Mouse (Mus musculus) B cell, adult 2 months (primary cell): ENCODE measurements around the gene Bcl11a.

Experiments
- DNase-seq, 2 experiments: peaks; one replicate each; pipeline ENCODE4 v3.0.0; 2022

The Bcl11a gene

DNA sequence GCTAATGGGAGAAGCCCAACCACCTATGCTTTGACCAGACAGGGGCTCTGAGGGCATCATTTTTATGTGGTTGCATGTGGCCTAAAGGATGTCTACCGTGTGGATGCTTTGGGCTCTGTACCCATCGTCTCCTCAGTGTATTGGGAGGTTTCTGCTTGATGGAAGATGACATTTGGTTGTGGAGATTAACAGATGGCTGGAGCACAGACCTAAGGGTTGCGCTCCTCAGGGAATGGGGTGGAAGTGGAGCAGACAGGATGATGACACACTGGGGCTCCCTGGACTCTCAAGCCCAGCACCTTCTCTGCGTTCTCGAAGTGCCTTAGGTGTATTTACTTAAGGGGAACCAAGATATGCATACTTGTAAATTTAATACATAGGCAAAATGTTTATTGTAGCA, 56.1 kb downstream of the Bcl11a start:
- DNase-seq: no peak

DNA sequence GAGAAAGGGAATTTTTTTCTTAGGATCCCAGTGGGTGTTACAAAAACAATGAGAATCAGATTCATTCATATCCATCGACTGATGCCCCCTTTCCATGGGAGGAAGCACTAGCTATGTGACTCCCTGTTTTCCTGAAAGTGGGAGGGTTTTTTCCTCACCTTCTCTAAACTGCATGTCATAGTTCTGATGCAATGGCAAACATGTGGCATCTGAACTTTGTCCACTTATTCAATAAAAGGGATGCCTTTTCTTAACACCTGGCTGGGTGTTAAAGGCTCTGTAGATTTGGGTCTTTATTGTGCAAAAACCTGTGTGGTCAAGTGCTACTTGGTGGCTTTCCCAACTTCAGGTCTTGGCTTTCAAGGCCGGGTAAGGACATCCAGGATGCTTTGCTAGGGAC, 57.4 kb downstream of the Bcl11a start:
- no peak for DNase-seq

DNA sequence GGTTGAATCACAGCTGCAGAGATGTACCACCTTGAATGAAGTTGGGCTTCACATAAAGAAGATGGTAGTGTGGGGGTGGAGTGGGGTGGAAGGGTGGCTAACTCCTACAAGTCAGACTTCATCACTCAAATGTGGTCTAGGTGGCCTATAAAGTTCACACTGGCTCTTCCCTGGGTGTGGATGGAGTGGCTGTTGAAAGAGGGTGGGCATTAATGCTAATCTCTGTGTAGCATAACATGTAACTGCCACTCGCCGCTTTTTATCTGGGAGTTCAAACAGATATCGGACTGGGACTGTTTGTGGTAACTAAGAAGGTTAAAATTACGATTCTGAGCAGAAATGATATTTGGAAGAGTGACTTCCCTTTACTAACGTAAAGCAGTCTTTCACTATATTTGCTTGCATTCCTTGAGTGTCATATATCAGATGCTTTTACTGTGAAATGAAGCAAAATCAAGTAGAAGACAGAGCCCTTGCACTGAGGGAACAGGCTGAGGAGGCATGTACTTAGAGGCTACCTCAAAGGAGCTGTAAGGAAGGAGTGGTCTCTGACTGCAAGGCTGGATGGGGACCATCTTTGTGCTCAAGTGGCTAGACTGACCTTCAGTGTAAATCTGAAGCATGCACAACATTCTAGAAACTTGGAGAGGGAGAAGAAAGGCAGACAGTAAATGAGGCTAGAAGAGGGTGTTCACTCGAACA, 58.4 kb downstream of the Bcl11a start:
- no peak for DNase-seq

DNA sequence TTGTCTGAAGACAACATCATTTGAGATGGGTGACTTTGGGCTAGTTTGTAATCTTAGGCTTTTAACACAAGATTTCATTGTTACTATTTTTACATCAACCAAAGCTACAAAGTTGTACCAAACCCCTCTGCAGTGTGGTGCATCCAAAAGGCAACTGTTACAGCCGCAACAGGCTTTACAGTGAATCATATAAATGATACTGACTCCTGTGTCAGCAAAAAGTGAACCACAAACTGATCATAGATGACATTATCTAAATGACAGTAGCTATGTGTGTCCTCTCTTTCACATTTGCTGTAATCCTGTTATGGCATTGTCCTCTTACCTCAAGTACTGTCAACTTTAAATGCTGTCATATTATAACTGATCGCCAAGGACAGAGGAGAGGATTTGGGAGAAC, 60.0 kb downstream of the Bcl11a start:
- no peak for DNase-seq

DNA sequence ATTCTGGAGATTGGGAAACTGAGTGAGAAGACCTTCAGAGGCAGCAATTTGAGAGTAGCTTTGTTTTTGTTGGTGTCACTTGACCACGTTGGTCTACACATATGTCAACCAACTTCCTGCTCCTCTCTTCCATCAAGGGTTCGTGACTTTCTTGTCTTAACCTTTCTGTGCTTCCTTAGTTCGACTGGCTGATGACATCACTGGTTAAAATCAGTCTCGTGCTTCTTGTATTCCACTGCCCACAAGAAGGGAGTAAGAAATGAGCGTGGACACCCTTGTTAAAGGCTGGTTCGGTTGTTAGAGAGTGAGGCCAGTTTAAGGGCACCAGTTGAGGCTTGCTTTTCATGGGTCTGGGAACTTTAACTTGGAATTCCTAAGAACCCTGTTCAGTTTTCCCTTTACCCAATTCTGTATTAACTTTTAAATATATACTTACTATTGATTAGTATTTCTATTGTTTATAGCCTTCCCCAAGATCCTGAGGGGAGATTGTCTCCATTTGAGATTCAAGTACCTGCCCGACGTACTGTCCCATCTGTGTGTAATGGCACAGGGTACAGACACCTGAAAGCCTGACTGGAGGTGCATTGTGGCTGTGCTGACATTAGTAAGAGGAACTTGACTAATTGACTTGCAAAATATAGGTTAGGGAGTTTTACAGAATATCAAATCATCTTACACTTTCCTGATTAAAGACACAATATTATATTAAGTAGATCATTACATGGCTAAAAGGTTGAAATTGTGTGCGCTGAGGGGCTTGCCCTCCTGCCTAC, 60.9 kb downstream of the Bcl11a start:
- DNase-seq: peak; percentile 41 to 46

DNA sequence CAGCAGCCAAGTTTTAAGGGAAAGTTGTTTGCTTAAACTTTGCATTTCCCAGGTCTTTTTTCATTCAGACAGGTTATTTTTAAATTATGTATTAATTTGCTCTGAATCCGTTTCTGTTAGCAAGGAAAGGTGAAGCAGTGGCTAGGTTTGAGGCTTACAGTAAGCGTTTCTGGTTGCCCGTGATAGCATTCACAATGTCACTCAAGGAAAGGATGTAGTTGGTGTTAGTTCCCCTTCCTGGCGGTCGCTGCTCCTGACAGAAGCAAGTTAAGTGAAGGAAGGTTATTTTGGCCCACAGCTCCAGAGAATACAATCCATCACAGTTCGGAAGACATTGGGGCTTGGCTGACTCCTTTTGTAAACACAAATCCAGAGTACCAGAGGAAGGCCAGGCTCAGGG, 61.6 kb downstream of the Bcl11a start:
- peak; percentile 47 to 55 for DNase-seq

DNA sequence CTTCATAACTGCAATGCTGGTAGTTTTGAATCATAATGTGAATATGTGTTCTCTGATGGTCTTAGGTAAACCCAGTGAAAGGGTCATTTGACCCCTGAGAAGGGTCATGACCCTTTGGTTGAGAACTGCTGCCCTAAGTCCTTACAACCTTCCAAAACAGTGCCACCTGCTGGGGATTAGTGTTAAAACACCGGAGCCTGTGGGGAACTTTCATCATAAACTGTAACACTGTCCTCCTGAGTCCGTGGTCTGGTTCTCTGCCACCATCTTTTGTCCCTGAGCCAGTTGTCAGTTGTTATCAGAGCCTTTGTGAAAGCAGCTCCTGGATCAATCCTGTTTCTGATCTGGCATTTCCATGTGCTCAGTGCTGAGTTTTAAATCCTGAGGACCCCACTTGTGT, 62.1 kb downstream of the Bcl11a start:
- DNase-seq: peak; percentile 46 to 51

DNA sequence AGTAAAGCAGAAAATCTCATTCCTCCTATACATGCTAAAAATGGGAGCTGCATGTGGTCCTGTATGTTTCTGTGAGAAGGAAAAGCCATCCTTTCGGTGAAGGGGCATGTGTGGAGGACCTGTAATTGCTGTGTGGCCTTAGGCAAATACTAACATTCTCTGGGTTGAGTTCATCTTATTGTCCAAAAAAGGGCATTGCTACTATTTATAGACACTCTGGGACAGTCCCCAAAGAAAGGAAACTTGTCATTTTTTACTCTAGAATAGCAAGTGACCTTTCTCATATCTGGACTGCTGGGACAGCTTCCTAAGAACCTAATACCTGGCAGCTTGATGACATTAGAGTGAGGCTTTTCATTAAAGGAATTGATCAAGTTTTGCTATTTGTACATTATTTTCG, 63.1 kb downstream of the Bcl11a start:
- no peak for DNase-seq

DNA sequence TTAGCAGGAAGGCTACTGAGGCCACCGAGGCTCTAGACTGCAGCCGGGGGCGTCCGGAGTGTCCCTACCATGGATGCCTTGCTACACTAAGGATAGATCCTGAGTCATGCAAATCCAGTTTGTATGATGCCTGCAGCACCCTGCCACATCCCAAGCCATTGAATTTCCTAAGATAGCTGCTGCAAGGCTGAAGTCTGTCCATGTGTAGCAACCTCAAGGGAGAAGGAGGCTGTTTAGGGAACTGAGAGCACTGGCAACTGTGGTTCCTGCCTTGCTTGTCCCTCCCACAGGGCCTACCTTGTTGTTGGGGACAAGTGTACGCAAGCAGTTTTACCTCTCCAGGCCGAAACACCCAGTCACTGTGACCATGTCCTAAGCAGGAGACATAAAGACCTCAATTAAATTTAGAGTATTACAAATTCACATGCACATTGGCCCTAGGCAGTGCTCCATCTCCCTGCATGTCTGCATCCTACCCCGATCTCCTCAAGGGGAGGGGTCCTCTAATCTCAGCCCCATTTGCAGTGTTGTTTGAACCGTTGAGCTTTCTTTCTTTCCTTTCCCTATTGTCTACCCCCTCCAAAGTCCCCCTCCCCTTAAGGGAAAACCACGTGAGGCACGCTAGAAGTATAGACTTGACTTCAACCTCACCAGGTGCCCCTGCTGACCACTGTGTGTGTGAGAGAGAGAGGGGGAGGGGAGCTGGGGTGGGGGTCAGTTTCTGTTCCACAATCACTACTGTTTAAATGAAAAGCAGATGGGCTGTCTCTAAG, 63.8 kb downstream of the Bcl11a start:
- peak; percentile 66 to 76 for DNase-seq

DNA sequence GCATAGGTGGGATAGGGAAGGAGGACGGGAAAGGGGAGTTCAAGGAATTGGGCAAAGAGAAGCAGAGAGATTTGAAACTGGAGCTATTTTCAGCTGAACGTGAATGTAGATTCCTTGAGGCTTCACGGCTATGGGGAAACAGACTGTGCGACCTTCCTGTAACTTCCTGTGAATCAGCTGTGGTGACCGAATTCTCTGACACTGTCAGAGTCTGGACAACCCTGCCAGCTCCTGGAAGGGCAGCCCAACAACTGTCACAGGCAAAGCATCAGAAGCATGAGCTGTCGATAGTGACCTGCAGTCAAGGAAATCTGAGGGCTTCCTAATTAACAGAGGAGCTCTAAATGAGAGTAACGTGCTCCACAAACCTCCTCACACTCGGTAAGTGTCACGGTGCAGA, 64.5 kb downstream of the Bcl11a start:
- DNase-seq: no peak

DNA sequence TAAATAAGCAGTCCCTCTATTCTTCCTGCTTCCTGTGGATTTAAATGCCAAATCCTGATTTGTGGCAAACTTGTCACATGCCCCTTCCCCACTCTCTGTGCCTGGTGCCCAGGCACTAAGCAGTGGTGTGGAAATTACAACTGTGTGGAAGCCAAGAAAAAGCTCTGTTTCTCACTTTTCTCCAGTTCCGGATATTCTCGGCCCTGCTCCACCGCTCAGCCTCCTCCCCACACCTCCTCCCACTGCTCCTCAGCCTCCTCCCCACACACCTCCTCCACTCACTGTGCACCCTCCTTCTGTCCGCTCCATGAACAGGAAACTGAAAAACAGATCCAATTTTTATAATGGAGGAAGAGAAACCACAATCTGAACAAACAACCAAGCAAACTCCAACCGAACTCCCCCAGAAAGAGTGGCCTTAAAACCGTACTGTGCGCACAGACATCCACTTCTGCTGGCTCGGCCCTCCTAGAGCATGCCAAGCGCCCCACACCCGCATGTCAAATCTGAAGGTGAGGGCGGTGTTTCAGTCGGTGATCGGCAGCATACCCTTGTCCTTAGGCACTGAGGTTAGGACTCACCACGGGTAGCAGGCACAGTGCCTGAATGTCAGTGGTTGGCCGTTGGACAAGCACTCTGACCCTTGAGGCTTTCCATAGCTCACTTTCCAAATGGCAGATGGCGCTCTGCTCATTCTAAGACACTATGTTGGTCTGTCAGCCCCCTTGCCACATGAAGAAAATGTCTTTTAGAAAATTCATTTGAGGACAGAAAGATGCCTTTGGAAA, 66.5 kb downstream of the Bcl11a start:
- DNase-seq: no peak

DNA sequence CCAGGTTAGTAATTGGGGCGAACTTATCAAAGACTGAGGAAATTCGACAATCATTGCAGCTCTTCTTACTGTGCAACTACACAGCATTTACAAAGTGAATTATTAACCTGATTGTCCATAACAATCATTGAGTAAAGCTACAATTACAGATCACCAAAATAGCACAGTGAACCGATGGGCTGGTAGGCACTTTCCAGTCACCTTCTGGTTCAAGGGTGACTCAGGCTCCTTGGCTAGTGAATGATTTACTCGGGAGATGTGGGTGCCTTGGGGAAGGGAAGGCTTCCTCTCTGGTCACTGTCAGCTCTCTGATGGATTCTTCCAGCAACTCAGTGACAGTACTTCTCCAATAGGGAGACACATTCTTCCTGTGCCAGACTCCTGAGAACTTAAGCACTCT, 68.2 kb downstream of the Bcl11a start:
- DNase-seq: no peak

DNA sequence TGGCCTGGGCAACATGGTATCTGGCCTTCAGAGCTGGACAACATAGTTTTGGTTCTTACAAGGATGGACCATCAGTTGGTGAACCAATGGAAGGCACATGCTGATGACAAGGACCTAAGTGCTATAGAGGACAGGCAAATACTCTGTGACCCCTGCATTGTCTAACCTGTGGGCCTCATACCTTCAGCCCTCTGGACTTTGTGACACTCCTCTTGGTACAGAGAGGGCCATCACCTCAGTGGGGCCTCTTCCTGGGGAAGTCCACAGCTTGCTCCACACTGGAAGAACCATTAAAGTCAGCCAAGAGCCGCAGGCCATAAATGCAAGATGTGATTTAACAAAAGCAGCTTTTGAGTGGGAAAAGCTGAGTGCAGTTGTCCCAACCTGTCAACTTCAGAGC, 68.6 kb downstream of the Bcl11a start:
- no peak for DNase-seq

DNA sequence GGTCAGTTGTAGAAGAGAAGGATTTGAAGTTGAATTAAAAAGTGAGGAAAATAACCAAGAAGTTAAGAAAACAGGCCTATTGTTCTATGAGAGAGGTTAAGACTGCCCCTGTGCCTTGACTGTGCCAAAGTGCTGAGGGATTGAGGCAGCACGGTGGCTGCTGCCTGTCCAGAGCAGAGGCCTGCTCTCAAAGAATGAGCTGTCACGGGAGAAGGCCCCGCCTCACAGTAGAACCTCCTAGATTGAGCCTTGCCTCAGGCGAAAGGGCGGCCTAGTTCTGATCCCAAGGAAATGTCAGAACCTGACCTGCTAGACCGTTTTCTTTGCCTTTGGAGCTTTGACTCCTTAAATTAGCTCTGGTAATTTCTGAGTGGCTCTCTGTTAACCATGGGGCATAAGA, 69.8 kb downstream of the Bcl11a start:
- DNase-seq: no peak

DNA sequence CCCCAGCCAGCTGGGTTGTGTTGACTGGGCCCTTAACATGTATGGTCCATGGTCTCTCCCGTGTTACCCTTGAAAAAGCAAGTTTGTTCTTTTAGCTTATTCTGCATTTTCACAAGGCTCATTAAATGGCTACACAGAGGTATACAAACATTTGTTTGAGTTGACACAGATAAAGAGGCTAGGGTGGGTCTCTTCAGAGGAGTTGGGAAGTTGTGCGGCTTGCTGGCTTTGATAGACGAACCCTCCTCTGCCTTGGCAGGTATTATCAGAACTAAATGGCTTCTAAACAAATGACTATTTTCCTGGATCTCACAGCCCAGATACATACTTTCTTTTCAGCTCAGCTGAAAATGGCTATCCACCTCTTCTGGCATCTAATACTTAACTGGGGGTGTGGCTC, 70.7 kb downstream of the Bcl11a start:
- no peak for DNase-seq

DNA sequence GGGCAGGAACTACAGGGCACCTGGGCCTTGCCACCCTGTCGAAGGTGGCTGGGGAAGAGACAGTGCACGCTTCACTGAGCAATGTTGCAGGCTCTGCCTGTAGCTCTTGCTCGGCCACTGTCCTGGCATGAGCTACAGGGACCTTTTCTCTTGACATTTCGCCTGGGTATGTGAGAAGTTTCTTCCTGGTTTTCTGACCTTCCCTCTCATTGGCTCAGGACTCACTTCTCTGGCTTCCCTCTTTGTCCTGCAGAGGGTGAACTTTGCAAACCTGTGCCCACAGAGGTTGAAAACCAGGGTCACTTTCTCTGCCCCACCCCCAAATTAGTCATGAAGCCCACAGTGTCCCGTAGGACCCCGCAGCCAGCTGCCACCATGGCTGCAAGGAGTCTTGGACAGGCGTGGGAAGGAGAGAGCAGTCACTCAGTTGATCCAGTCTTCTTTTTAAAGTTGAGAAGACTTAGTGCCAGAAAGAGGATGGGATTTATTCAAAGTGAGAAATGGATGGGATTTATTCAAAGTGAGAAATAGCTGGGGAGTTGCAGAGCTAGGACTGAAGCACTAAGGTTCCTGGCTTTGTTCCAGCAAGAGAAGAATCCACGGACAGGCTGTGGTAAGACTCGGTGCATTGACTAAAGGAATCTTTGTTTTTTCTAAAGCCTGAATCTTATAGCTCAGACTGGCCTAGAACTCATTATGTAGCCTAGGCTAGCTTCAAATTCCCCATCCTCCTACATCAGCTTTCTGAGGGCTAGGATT, 71.8 kb downstream of the Bcl11a start:
- DNase-seq: no peak

DNA sequence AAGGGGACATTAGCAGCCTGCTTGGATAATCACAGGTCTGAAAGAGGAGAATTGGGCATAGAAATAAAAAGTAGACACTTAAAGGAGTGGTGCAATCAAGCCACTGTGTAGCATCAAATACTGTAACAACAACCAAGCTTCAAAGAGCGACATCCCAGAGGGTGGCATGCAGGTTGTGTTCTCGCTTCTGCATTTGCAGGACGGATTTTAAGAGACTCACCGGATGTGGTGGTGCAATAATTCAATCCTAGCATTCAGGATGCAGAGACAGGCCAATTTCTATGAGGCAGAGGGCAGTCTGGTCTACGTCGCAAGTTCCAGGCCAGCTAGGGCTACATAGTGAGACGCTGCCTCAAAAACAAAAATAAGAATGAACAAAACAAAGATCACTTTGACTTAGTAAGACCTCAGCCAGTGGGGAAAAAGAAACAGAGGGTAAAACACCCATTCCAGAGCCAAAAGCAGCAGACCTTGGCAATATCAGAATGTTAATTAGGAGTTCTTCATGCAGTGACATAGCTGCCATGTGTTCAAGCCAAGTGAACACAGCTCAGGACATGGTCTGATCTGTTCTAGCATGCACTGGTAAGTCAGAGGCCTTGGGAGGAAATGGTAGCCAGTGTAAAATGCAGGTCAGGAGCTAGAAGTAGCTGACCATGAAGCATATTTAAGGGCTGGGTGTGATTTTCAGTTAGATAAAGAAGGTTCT, 74.4 kb downstream of the Bcl11a start:
- no peak for DNase-seq

DNA sequence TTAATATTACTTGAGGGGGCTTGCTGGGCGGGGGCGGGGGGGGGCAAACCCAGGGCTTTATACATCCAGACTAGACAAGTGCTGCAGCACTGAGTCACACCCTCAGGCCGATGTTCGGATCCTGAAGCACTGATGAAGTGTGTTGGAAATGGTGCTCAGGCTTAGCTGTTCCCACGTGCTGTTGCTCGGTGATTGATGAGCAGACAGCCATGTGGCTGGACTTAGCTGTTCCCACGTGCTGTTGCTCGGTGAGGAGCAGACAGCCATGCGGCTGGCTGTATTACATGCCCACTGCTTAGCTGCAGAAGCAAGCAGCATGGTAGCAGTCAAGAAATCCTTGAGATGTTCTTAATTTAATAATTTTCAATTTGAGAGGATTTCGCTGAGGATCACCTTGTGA, 75.2 kb downstream of the Bcl11a start:
- DNase-seq: no peak

DNA sequence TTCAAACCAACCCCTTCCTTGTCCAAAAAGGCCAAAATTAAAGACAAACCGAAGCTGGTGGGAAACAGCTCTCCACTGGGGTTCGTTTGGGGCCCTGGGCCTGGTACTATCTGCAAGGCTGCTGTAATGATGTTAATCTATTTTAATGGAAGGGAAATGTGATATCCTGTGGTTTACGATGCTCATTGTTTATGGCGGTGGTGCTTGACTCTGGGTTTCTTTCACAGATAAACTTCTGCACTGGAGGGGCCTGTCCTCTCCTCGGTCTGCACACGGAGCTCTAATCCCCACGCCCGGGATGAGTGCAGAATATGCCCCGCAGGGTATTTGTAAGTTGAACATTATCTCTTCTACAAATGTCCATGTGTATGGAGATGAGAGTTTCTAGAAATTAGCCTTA, 80.2 kb downstream of the Bcl11a start:
- no peak for DNase-seq

DNA sequence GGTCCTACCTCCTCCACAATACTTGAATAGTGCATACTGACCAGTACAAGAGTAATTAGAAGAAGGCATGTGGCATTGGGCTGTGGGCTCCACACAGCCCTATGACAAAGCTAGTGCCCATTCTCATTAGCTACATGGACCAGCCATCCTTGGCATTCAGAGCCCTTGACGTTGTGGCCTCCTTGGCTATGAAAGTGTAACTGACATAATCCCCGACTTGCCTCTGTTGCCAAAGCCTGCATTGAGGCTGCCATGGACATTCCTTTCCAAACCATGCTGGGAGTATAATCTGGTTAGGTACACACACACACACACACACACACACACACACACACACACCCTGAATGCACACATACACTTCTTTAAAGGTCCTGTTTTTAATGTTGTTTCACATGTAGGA, 81.8 kb downstream of the Bcl11a start:
- no peak for DNase-seq

DNA sequence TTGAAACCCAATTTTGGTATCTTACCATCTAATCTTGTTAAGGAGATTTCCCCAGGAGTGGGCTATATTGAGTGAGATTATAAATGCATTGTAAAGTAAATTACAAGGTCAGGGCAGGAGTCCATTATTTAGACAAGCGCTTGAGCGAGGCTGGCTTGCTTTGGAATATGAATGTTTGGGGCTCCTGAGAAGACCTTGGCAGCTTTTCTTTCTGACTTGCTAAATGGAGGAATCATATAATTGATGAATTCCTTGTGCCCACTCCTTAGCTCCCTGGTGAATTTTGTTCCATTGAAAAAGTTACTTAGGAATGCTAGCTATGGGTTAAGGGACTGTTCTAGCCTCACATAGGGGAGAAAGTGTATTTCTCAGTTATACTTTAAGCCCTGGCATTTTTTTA, 83.6 kb downstream of the Bcl11a start:
- DNase-seq: no peak

DNA sequence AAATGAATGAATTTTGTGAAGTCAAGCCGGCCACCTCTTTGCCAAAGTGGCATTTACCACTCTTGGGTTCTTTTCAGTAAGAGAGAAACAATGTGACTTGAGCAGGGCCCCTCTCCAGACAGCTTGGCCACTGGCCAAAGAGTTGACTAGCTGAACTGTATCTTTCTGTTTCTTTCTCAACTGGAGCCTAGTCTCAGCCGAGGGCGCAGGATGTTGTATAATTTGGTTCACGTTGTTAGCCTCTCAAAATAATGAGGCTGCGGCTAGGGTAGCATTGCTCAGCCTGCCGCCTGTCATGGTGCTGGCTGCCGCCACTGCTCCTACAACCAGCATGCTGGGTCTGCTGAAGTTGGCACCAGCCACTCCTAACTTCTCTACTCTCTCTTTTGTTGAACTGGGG, 84.2 kb downstream of the Bcl11a start:
- no peak for DNase-seq
